Mouse (Mus musculus) ZHBTc4 (cell line): ENCODE data around the gene Stip1.

Experiments used
- DNase-seq: peaks from one replicate; pipeline ENCODE4 v3.0.0-alpha.2; 2011; ENCODE audit warnings: low read depth, low spot score

The Stip1 gene

DNA sequence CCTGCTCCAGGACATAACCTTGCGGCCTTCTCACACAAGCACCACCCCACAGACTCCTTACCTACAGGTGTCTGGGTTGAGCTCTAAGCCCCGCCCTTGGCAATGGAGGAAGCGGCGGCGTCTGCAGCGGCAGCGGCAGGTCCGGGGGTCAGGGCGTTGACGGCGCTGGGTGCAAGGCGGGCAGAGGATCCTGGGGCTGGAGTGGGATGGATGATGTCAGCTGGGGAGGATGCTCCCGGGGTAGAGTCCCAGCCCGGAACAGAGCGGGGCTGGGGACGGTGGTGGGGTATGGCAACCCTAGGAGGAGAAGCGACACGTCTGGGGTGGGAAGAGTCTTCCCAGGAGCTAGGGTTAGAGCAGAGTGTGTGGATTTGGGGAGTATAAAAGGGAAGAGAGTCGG lies 54.5 kb downstream of the Stip1 start:
- DNase-seq = peak; percentile 46

DNA sequence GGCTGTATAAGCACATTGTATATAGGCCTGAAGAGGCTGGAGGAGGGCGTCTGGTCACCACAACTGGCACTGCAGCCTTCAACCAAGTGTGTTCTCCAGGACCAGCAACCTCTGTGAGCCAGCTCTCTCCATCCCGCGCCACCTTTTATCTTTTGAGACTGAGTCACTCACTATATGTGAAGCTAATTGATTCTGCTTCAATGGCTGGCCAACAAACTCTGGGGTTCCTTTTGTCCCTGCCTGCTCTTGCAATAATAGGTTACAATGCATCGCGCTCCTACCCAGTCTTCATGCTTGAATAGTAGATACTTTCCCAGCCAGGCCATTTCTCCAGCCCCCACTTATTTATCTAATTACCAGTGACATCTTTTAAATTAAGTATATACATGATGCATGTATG lies 56.1 kb downstream of the Stip1 start:
- no peak for DNase-seq

GRCm38 (mm10) chr19:6981465-6981864 lies 58.3 kb downstream of the Stip1 start:
- DNase-seq = no peak

DNA sequence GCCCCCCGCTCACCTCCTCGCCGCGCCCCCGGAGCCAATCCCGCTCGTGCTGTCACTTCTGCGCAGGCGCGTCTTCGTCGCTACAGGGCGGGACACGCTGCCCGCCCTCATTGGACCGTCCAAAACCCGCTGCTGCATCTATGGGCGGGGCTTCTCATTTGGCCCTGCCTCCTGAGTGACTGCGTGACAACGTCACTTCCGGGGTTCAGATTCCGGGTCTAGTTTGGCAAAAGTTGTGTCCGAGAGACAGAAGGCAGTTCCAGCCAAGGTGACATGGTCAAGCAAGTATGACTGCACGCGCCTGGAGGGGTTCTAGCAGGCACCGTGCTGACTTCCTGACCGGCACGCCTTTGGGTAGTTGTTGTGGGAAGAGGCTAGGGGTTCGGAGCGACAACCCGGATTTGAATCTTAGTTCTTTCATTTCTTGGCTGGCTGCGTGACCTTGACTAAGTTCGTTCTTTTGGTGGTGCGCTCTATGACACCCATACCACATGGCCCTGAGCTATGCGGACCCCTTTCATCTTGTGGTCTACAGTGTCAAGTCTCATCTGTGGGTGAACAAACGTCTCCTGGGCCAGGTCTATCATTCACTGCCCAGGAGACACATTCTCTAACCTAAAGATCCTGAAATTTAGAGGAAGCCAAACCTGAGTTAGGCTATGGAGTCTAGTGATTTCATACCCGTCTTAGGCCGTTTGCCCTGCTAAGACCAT lies 59.2 kb downstream of the Stip1 start, which contains the start of gene Fkbp2:
Gene Fkbp2 (minus strand): TSS at position 121 of the 713 bp plus-strand sequence.
- peak; percentile 99 for DNase-seq

DNA sequence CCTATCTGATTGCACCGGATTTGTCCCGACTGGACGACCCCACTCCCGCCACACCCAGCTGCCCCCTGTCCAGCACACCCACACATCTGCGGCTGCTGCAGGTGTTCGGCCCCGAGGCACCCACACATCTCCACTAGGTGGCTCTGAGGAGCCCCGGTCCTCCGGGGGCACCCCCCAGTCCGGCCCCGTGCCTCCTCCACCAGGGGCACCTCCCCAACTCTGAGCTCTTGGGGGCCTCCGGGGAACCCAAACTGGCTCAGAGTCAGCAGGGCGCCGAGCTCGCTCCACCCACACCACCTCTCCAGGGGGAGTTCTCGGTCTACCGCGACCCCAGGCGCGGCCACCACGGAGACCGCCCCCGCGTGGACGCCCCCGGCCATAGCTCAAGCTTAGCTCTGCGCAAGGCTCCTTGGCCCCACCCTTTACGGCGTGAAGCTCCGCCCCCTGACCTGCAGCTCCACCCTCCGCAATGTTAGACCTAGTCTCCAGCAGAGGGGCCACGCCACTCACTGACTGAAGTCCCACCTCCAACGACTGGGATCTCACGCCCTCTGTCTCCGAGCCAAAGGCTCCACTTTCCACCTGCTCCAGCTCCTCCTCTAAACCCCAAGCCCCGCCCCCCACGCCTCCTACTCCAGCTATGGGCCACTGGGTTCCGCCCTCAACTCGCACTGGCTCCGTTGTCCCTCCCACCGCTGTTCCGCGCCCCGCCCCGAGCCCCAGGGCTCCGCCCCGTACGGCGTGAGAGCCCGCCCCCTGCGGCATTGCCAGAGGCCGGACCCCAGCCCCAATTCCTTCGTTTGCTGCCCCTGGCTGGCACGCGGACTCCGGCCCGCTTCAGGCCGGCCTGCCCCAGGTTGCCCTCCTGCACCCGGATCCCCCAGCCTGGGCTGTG lies 60.0 kb downstream of the Stip1 start:
- DNase-seq = peak; percentile 100

GRCm38 (mm10) chr19:6979001-6979479 lies 60.7 kb downstream of the Stip1 start:
- DNase-seq = no peak

GRCm38 (mm10) chr19:6978639-6978974 lies 61.2 kb downstream of the Stip1 start:
- no peak for DNase-seq

DNA sequence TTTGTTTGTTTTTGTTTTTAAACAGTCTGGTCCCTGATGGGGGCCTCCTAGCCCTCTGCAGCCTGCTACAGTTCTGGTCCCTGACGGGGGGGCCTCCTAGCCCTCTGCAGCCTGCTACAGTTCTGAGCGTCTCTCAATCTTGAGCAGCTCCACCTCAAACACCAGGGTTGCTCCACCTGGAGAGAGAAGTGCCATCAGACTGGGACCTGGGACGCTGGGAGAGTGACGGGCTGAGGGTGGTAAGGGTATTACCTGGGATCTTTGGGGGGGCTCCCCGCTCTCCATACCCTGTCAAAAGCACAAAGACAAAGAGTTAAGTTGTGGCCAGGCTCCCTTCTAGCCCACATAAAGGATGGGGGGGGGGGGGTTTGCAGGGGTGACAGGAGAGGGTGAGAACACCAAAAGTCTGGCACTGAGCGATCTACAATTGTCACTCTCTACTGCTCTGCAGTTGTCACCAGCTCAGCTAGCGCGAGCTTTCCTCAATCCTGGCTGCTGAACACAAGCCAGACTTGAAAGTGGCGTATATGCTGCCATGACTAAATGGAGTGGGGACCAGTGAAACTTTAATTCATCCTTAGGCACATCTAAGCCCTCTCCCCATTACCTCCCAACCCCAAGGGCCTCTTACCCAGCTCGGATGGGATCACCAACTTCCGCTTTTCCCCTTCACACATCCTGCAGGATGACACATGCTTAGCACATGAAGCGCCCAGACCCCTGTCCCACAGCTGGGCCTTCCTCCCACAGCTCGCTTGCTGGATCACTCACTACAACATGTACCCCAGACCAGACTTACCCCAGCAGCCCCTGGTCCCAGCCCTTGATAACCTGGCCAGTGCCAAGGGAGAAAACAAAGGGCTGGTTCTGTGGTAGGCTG lies 61.8 kb downstream of the Stip1 start:
- no peak for DNase-seq

DNA sequence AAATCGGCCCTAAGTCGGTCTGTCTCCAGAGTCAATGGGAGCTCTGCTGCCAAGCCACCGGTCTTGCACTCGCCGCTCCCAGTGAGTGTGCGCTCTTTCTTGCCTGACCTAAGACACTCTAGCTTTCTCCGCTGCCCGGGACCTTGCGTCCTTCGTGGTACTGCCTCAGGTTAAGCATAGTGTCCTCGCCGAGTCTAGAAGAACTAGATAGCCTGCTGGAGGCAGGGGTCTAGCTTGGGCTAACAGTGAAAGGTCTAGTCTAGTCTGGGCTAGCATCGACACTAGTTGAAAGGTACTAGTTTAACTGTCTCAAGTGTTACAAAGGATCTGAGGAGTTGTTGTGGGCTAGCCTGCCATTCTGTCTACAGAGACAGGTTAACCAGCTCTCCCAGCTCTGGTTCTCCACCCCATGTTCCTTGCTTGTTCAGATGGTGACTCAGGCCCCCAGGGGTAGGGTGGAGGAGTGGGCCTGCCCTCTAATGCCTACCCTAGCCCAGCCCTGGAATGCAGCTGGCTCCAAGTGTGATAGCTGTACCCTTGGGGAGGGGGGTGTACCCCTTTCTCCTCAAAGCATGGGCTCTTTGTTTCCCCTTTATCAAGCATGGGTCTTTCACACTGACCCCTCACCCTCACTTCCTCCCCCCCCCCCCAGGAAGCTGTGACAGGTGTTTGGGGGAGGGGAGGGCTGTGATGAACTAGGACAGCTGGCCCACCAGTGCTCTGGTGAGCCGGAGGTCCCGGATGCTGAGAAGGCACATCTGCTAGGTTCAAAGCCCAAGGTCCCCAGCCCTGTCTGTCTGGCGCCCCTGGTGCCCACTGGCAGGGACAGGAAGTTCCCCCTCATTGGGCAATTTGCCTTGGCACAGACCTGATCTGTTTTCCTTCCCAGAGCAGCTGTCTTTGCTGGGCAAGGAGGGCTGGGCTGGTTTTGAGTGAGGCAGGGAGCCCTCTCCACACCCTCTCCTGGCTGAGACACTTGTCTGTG lies 63.9 kb downstream of the Stip1 start, which contains the start of gene Plcb3:
Gene Plcb3 (minus strand): TSS at position 934 of the 985 bp plus-strand sequence.
- peak; percentile 48 for DNase-seq

GRCm38 (mm10) chr19:6974211-6975205 lies 65.3 kb downstream of the Stip1 start, which contains the start of gene Ppp1r14b:
Gene Ppp1r14b, plus strand, starts transcription at chr19:6974968.
- peak; percentile 96 for DNase-seq

- DNase-seq = no peak
These were observed 66.1 kb downstream of the Stip1 start for GRCm38 (mm10) chr19:6973581-6974190.

DNA sequence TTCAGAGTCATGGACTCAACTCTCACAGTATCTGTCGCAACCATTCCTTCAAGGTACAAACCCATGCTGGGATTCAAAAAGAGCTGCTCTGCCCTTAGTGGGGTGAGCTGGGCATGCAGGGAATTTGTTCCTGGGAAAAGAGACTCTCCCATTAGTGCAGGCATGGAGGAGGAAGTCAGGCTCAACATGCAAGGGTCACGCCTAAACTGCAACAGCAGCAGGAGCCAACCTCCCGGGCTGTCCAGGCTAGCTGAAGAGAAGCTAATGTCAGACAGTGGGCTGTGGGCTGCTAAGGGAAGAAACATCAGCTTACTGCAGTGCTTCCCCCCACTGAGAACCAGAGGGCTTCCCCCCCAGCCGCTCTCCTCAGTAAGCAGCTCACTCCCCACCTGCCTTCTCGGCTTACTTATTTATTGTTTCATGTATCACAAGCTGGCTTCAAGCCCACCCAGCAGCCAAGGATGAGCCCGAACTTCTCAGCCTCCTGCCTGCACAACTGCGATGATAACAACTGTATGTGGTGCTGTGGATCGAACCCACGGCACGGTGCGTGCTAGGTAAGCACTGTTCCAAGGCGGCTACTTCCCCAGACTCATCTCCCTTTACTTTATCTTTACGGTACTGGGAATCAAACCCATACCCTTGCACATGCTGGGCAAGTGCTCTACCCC lies 67.4 kb downstream of the Stip1 start:
- DNase-seq = no peak

- DNase-seq = peak; percentile 56
These were observed 68.1 kb downstream of the Stip1 start for GRCm38 (mm10) chr19:6971644-6972043.
